Mouse (Mus musculus): Measurements from ENCODE around the gene Slc17a5.
"Not testable (repeated sequence)": the region's sequence is repeated elsewhere in the genome, so short reads cannot be mapped to it uniquely, and the experiment has no call there.

Gene Slc17a5

GRCm38 (mm10) chr9:78520127-78520779 lies 67.6 kb downstream of the Slc17a5 start:
- H3K36me3 ChIP-seq (ENCODE audit: insufficient read depth, low read length) = peaks cover 17% of the 10 kb centered on the region
- H3K9me3 ChIP-seq (ENCODE audit: low read length) = no peaks in the 10 kb centered on the region

GRCm38 (mm10) chr9:78517237-78517636 lies 70.6 kb downstream of the Slc17a5 start:
- H3K27me3 ChIP-seq (ENCODE audit: insufficient read depth, low read length); H3K36me3 ChIP-seq (ENCODE audit: insufficient read depth, low read length); H3K4me3 ChIP-seq (replicated peaks; ENCODE audit: low read length); H3K9me3 ChIP-seq (ENCODE audit: low read length): not testable (repeated sequence)
- H3K4me1 ChIP-seq (replicated peaks; ENCODE audit: low read depth, low read length) = peaks cover 26% of the 10 kb centered on the region

More at GRCm38 (mm10) chr9:78520127-78520779, 67.6 kb downstream of the Slc17a5 start:
- no peaks in the 10 kb centered on the region for H3K27me3 ChIP-seq (ENCODE audit: insufficient read depth, low read length)
- TF ChIP-seq CTCF (conservative IDR thresholded peaks at IDR 0.05; ENCODE audit: low read length) (no peak), NANOG (IDR thresholded peaks at IDR 0.05; ENCODE audit: borderline replicate concordance, low read length) (no peak), POU5F1 (IDR thresholded peaks at IDR 0.05; ENCODE audit: borderline replicate concordance, low read length) (no peak)
- H3K4me3 ChIP-seq (replicated peaks; ENCODE audit: low read length) = peak overlapping the region; percentile 96
- peaks cover 31% of the 10 kb centered on the region for H3K4me1 ChIP-seq (replicated peaks; ENCODE audit: low read depth, low read length)

- TF ChIP-seq POU5F1 (IDR thresholded peaks at IDR 0.05; ENCODE audit: borderline replicate concordance, low read length) (no peak), NANOG (IDR thresholded peaks at IDR 0.05; ENCODE audit: borderline replicate concordance, low read length) (no peak), CTCF (conservative IDR thresholded peaks at IDR 0.05; ENCODE audit: low read length) (no peak)
- H3K4me3 ChIP-seq (replicated peaks; ENCODE audit: low read length) = no peak overlapping the region
- H3K36me3 ChIP-seq (ENCODE audit: insufficient read depth, low read length) = no peaks in the 10 kb centered on the region
- no peaks in the 10 kb centered on the region for H3K27me3 ChIP-seq (ENCODE audit: insufficient read depth, low read length)
- H3K4me1 ChIP-seq (replicated peaks; ENCODE audit: low read depth, low read length) = peaks cover 26% of the 10 kb centered on the region
- no peaks in the 10 kb centered on the region for H3K9me3 ChIP-seq (ENCODE audit: low read length)
Measured at GRCm38 (mm10) chr9:78516125-78516524, 71.7 kb downstream of the Slc17a5 start.

GRCm38 (mm10) chr9:78514681-78515080 lies 73.2 kb downstream of the Slc17a5 start:
- Histone ChIP-seq H3K27me3 (ENCODE audit: insufficient read depth, low read length) (no peaks in the 10 kb centered on the region), H3K9me3 (ENCODE audit: low read length) (no peaks in the 10 kb centered on the region), H3K36me3 (ENCODE audit: insufficient read depth, low read length) (no peaks in the 10 kb centered on the region), H3K4me1 (replicated peaks; ENCODE audit: low read depth, low read length) (peaks cover 21% of the 10 kb centered on the region), H3K4me3 (replicated peaks; ENCODE audit: low read length) (no peak overlapping the region)
- TF ChIP-seq NANOG (IDR thresholded peaks at IDR 0.05; ENCODE audit: borderline replicate concordance, low read length) (no peak), POU5F1 (IDR thresholded peaks at IDR 0.05; ENCODE audit: borderline replicate concordance, low read length) (no peak), CTCF (conservative IDR thresholded peaks at IDR 0.05; ENCODE audit: low read length) (no peak)

- Histone ChIP-seq H3K27me3 (ENCODE audit: insufficient read depth, low read length) (no peaks in the 10 kb centered on the region), H3K36me3 (ENCODE audit: insufficient read depth, low read length) (no peaks in the 10 kb centered on the region), H3K9me3 (ENCODE audit: low read length) (no peaks in the 10 kb centered on the region), H3K4me3 (replicated peaks; ENCODE audit: low read length) (no peak overlapping the region), H3K4me1 (replicated peaks; ENCODE audit: low read depth, low read length) (peaks cover 20% of the 10 kb centered on the region)
- TF ChIP-seq NANOG (IDR thresholded peaks at IDR 0.05; ENCODE audit: borderline replicate concordance, low read length) = no peak
- no peak for TF ChIP-seq POU5F1 (IDR thresholded peaks at IDR 0.05; ENCODE audit: borderline replicate concordance, low read length)
- TF ChIP-seq CTCF (conservative IDR thresholded peaks at IDR 0.05; ENCODE audit: low read length) = no peak
Measured at GRCm38 (mm10) chr9:78513776-78514500, 73.9 kb downstream of the Slc17a5 start.

GRCm38 (mm10) chr9:78511705-78512104 lies 76.1 kb downstream of the Slc17a5 start:
- H3K9me3 ChIP-seq (ENCODE audit: low read length) = no peaks in the 10 kb centered on the region
- H3K4me3 ChIP-seq (replicated peaks; ENCODE audit: low read length) = no peak overlapping the region
- H3K4me1 ChIP-seq (replicated peaks; ENCODE audit: low read depth, low read length) = peaks cover 28% of the 10 kb centered on the region
- H3K36me3 ChIP-seq (ENCODE audit: insufficient read depth, low read length) = peaks cover 9% of the 10 kb centered on the region
- H3K27me3 ChIP-seq (ENCODE audit: insufficient read depth, low read length) = no peaks in the 10 kb centered on the region
- TF ChIP-seq POU5F1 (IDR thresholded peaks at IDR 0.05; ENCODE audit: borderline replicate concordance, low read length) (no peak), NANOG (IDR thresholded peaks at IDR 0.05; ENCODE audit: borderline replicate concordance, low read length) (no peak), CTCF (conservative IDR thresholded peaks at IDR 0.05; ENCODE audit: low read length) (no peak)

- Histone ChIP-seq H3K9me3 (ENCODE audit: low read length) (no peaks in the 10 kb centered on the region), H3K27me3 (ENCODE audit: insufficient read depth, low read length) (no peaks in the 10 kb centered on the region), H3K36me3 (ENCODE audit: insufficient read depth, low read length) (peaks cover 9% of the 10 kb centered on the region), H3K4me3 (replicated peaks; ENCODE audit: low read length) (no peak overlapping the region), H3K4me1 (replicated peaks; ENCODE audit: low read depth, low read length) (peaks cover 47% of the 10 kb centered on the region)
- no peak for TF ChIP-seq NANOG (IDR thresholded peaks at IDR 0.05; ENCODE audit: borderline replicate concordance, low read length)
- TF ChIP-seq POU5F1 (IDR thresholded peaks at IDR 0.05; ENCODE audit: borderline replicate concordance, low read length) = no peak
- no peak for TF ChIP-seq CTCF (conservative IDR thresholded peaks at IDR 0.05; ENCODE audit: low read length)
Measured at GRCm38 (mm10) chr9:78508106-78508786, 79.6 kb downstream of the Slc17a5 start.

GRCm38 (mm10) chr9:78506722-78507077 lies 81.1 kb downstream of the Slc17a5 start:
- peaks cover 59% of the 10 kb centered on the region for H3K4me1 ChIP-seq (replicated peaks; ENCODE audit: low read depth, low read length)
- no peaks in the 10 kb centered on the region for H3K9me3 ChIP-seq (ENCODE audit: low read length)
- peak overlapping the region; percentile 63 for H3K4me3 ChIP-seq (replicated peaks; ENCODE audit: low read length)
- TF ChIP-seq NANOG (IDR thresholded peaks at IDR 0.05; ENCODE audit: borderline replicate concordance, low read length) = no peak
- TF ChIP-seq POU5F1 (IDR thresholded peaks at IDR 0.05; ENCODE audit: borderline replicate concordance, low read length) = no peak
- no peak for TF ChIP-seq CTCF (conservative IDR thresholded peaks at IDR 0.05; ENCODE audit: low read length)
- H3K36me3 ChIP-seq (ENCODE audit: insufficient read depth, low read length) = peaks cover 9% of the 10 kb centered on the region
- no peaks in the 10 kb centered on the region for H3K27me3 ChIP-seq (ENCODE audit: insufficient read depth, low read length)

Measured in E14TG2a.4 (cell line).